Mouse (Mus musculus) heart, postnatal 0 days (tissue): ENCODE measurements around the gene Asf1a.

Experiments used
- CTCF ChIP-seq: IDR thresholded peaks from 2 replicates; pipeline ENCODE4 v1.5.1; 2016; ENCODE audit warnings: antibody characterized with exemption, control low read depth, low read depth
- EP300 ChIP-seq: IDR thresholded peaks from 2 replicates; pipeline ENCODE4 v1.6.1; 2016; ENCODE audit warnings: antibody characterized with exemption, low read depth

GRCm38 (mm10) chr10:53596677-53597120 is at the start of gene Asf1a:
- TF ChIP-seq CTCF (peak; percentile 81), EP300 (no peak)
